Mouse (Mus musculus): ENCODE data around the gene Sh3pxd2b. TPM values are rescaled to one million over a fixed set of nuclear protein-coding genes. Genes with fewer than 3 reads are reported as not detected.

The Sh3pxd2b gene
- polyA plus RNA-seq, 1 experiment from 2014 or later: 28.8 TPM

GRCm38 (mm10) chr11:32343350-32343749 lies 4.3 kb upstream of the Sh3pxd2b start:
- no peak for ATAC-seq (ENCODE audit: insufficient number of reproducible peaks, insufficient read depth, low FRiP score, low TSS enrichment)
- WGBS: 90% methylated on average over 1 of the region's 1 CpGs
- H3K4me1 ChIP-seq: 0 out of 2 replicates have a peak, but pooled peaks cover 11% of the 10 kb centered on the region

GRCm38 (mm10) chr11:32345504-32346297 lies 1.9 kb upstream of the Sh3pxd2b start:
- Histone ChIP-seq H3K36me3 (peaks cover under 1% of the 10 kb centered on the region; the same call in 1 of the 2 replicates), H3K9ac (no peak overlapping the region), H3K9me3 (no peaks in the 10 kb centered on the region; the same call in 1 of the 2 replicates), H3K27ac (no peak overlapping the region), H3K4me3 (no peak overlapping the region), H3K4me1 (peaks cover 29% of the 10 kb centered on the region), H3K4me2 (replicated peaks) (no peak overlapping the region), H3K27me3 (no peaks in the 10 kb centered on the region)
- ATAC-seq (ENCODE audit: insufficient number of reproducible peaks, insufficient read depth, low FRiP score, low TSS enrichment): no peak
- WGBS: 83% methylated on average over 6 of the region's 6 CpGs

More at GRCm38 (mm10) chr11:32343350-32343749, 4.3 kb upstream of the Sh3pxd2b start:
- no peaks in the 10 kb centered on the region for H3K27me3 ChIP-seq
- no peaks in the 10 kb centered on the region; the same call in 1 of the 2 replicates for H3K9me3 ChIP-seq
- H3K27ac ChIP-seq: no peak overlapping the region
- H3K36me3 ChIP-seq: no peaks in the 10 kb centered on the region
- H3K9ac ChIP-seq: no peak overlapping the region
- no peak overlapping the region for H3K4me3 ChIP-seq
- no peak overlapping the region for H3K4me2 ChIP-seq (replicated peaks)

GRCm38 (mm10) chr11:32347264-32347606 lies 385 bp upstream of the Sh3pxd2b start:
- Histone ChIP-seq H3K4me3 (peak overlapping the region; percentile 90), H3K4me1 (peaks cover 24% of the 10 kb centered on the region), H3K27ac (peak overlapping the region; percentile 87), H3K36me3 (peaks cover 16% of the 10 kb centered on the region), H3K9me3 (no peaks in the 10 kb centered on the region; the same call in 1 of the 2 replicates), H3K9ac (peak overlapping the region; percentile 97), H3K27me3 (no peaks in the 10 kb centered on the region), H3K4me2 (replicated peaks) (peak overlapping the region; percentile 70)
- WGBS: 3% methylated on average over 10 of the region's 10 CpGs
- peak; percentile 12; the same call in 1 of the 2 replicates for ATAC-seq (ENCODE audit: insufficient number of reproducible peaks, insufficient read depth, low FRiP score, low TSS enrichment)

GRCm38 (mm10) chr11:32348433-32349283 lies 1.0 kb downstream of the Sh3pxd2b start:
- peak overlapping the region; percentile 97 for H3K9ac ChIP-seq
- peaks cover 24% of the 10 kb centered on the region for H3K4me1 ChIP-seq
- H3K27me3 ChIP-seq: no peaks in the 10 kb centered on the region
- peak overlapping the region; percentile 90 for H3K4me3 ChIP-seq
- 20% methylated on average over 9 of the region's 9 CpGs for WGBS
- H3K27ac ChIP-seq: peak overlapping the region; percentile 87
- no peak for ATAC-seq (ENCODE audit: insufficient number of reproducible peaks, insufficient read depth, low FRiP score, low TSS enrichment)
- peak overlapping the region; percentile 70 for H3K4me2 ChIP-seq (replicated peaks)
- H3K36me3 ChIP-seq: peaks cover 17% of the 10 kb centered on the region
- no peaks in the 10 kb centered on the region; the same call in 1 of the 2 replicates for H3K9me3 ChIP-seq

GRCm38 (mm10) chr11:32349284-32349953 lies 1.8 kb downstream of the Sh3pxd2b start:
- 66% methylated on average over 13 of the region's 13 CpGs for WGBS
- Histone ChIP-seq H3K36me3 (peaks cover 22% of the 10 kb centered on the region), H3K4me2 (replicated peaks) (peak overlapping the region; percentile 70), H3K27ac (peak overlapping the region; percentile 68; the same call in 1 of the 2 replicates), H3K4me3 (peak overlapping the region; percentile 90), H3K9ac (no peak overlapping the region), H3K9me3 (no peaks in the 10 kb centered on the region; the same call in 1 of the 2 replicates), H3K27me3 (no peaks in the 10 kb centered on the region), H3K4me1 (peaks cover 24% of the 10 kb centered on the region)
- no peak for ATAC-seq (ENCODE audit: insufficient number of reproducible peaks, insufficient read depth, low FRiP score, low TSS enrichment)

GRCm38 (mm10) chr11:32352946-32353345 lies 5.3 kb downstream of the Sh3pxd2b start:
- no peak for ATAC-seq (ENCODE audit: insufficient number of reproducible peaks, insufficient read depth, low FRiP score, low TSS enrichment)
- Histone ChIP-seq H3K4me2 (replicated peaks) (no peak overlapping the region), H3K4me3 (no peak overlapping the region), H3K4me1 (peaks cover 34% of the 10 kb centered on the region), H3K9me3 (no peaks in the 10 kb centered on the region), H3K27me3 (no peaks in the 10 kb centered on the region), H3K9ac (no peak overlapping the region), H3K36me3 (peaks cover 26% of the 10 kb centered on the region), H3K27ac (no peak overlapping the region)
- WGBS: 75% methylated on average over 6 of the region's 6 CpGs

- Histone ChIP-seq H3K4me3 (no peak overlapping the region), H3K27me3 (no peaks in the 10 kb centered on the region), H3K4me2 (replicated peaks) (no peak overlapping the region), H3K9me3 (no peaks in the 10 kb centered on the region), H3K9ac (no peak overlapping the region), H3K27ac (no peak overlapping the region), H3K36me3 (peaks cover 31% of the 10 kb centered on the region), H3K4me1 (peaks cover 17% of the 10 kb centered on the region)
- ATAC-seq (ENCODE audit: insufficient number of reproducible peaks, insufficient read depth, low FRiP score, low TSS enrichment): no peak
- WGBS: 68% methylated on average over 1 of the region's 1 CpGs
These were observed 7.8 kb downstream of the Sh3pxd2b start for GRCm38 (mm10) chr11:32355377-32355776.

- 67% methylated on average over 9 of the region's 9 CpGs for WGBS
- H3K4me3 ChIP-seq: no peak overlapping the region
- H3K4me1 ChIP-seq: peaks cover 17% of the 10 kb centered on the region
These were observed 10.1 kb downstream of the Sh3pxd2b start for GRCm38 (mm10) chr11:32357686-32358085.

GRCm38 (mm10) chr11:32358399-32358798 lies 10.8 kb downstream of the Sh3pxd2b start:
- ATAC-seq (ENCODE audit: insufficient number of reproducible peaks, insufficient read depth, low FRiP score, low TSS enrichment): no peak
- 78% methylated on average over 6 of the region's 6 CpGs for WGBS
- Histone ChIP-seq H3K4me2 (replicated peaks) (no peak overlapping the region), H3K9me3 (no peaks in the 10 kb centered on the region), H3K9ac (no peak overlapping the region), H3K36me3 (peaks cover 14% of the 10 kb centered on the region; the same call in 1 of the 2 replicates), H3K27ac (no peak overlapping the region), H3K4me3 (no peak overlapping the region), H3K27me3 (no peaks in the 10 kb centered on the region), H3K4me1 (peaks cover 23% of the 10 kb centered on the region)

More at GRCm38 (mm10) chr11:32357686-32358085, 10.1 kb downstream of the Sh3pxd2b start:
- H3K9me3 ChIP-seq: no peaks in the 10 kb centered on the region
- H3K4me2 ChIP-seq (replicated peaks): no peak overlapping the region
- no peaks in the 10 kb centered on the region for H3K27me3 ChIP-seq
- no peak for ATAC-seq (ENCODE audit: insufficient number of reproducible peaks, insufficient read depth, low FRiP score, low TSS enrichment)
- H3K27ac ChIP-seq: no peak overlapping the region
- no peak overlapping the region for H3K9ac ChIP-seq
- H3K36me3 ChIP-seq: peaks cover 14% of the 10 kb centered on the region

- H3K4me2 ChIP-seq (replicated peaks): no peak overlapping the region
- 80% methylated on average over 4 of the region's 4 CpGs for WGBS
- H3K36me3 ChIP-seq: peaks cover 7% of the 10 kb centered on the region; the same call in 1 of the 2 replicates
- H3K27ac ChIP-seq: no peak overlapping the region
- H3K4me1 ChIP-seq: peaks cover 35% of the 10 kb centered on the region
- no peak overlapping the region for H3K9ac ChIP-seq
- no peak for ATAC-seq (ENCODE audit: insufficient number of reproducible peaks, insufficient read depth, low FRiP score, low TSS enrichment)
- H3K4me3 ChIP-seq: no peak overlapping the region
- H3K27me3 ChIP-seq: no peaks in the 10 kb centered on the region
- no peaks in the 10 kb centered on the region for H3K9me3 ChIP-seq
These were observed 11.9 kb downstream of the Sh3pxd2b start for GRCm38 (mm10) chr11:32359566-32359965.

GRCm38 (mm10) chr11:32361774-32362173 lies 14.2 kb downstream of the Sh3pxd2b start:
- H3K4me3 ChIP-seq: no peak overlapping the region
- 93% methylated on average over 9 of the region's 9 CpGs for WGBS
- no peak overlapping the region for H3K27ac ChIP-seq

More at GRCm38 (mm10) chr11:32361774-32362173, 14.2 kb downstream of the Sh3pxd2b start:
- Histone ChIP-seq H3K9ac (no peak overlapping the region), H3K4me2 (replicated peaks) (no peak overlapping the region), H3K27me3 (no peaks in the 10 kb centered on the region), H3K9me3 (no peaks in the 10 kb centered on the region), H3K4me1 (peaks cover 41% of the 10 kb centered on the region), H3K36me3 (peaks cover 7% of the 10 kb centered on the region; the same call in 1 of the 2 replicates)
- ATAC-seq (ENCODE audit: insufficient number of reproducible peaks, insufficient read depth, low FRiP score, low TSS enrichment): no peak
